Mouse (Mus musculus) heart, embryonic 14.5 days (tissue): ENCODE measurements at regions not wholly inside any gene's neighbourhood (a gene's known extent, or its start where the extent isn't known, plus 50 kb on each side); places are given as distances from the start of the nearest gene placed in this dataset.
A peak's percentile ranks its signal among the peaks of the same experiment; 100 is the strongest.

Experiments used
- ATAC-seq: fragments of 200-750 bp; cut with Nextera tagmentation; 2 replicates; pipeline ENCODE4 v1.8.0; 2017; ENCODE audit warnings: low read depth, moderate TSS enrichment; ENCODE audit not compliant: insufficient number of reproducible peaks, insufficient read depth, low FRiP score
- H3K27ac ChIP-seq, 2 experiments: fragments of 200-500 bp in 1 of 2; fragments of 300-500 bp in 1 of 2; sonication (generic) in 1 of 2; replicated peaks in 1 of 2; 2 replicates each; pipeline ENCODE4 v1.5.1; 2012 to 2014; ENCODE audit warnings: low read depth in 2 of 2, low read length in 2 of 2, control low read depth in 1 of 2, mild to moderate bottlenecking in 1 of 2, mixed read lengths in 1 of 2; ENCODE audit not compliant: control insufficient read depth in 1 of 2, insufficient read depth in 1 of 2
- H3K27me3 ChIP-seq: fragments of 300-500 bp; sonication (generic); 2 replicates; pipeline ENCODE4 v1.6.1; 2014; ENCODE audit warnings: mild to moderate bottlenecking, low read length, control low read depth; ENCODE audit not compliant: control insufficient read depth, insufficient read depth
- H3K36me3 ChIP-seq: fragments of 300-500 bp; sonication (generic); 2 replicates; pipeline ENCODE4 v1.6.1; 2014; ENCODE audit warnings: mild to moderate bottlenecking, control low read depth, low read length, mixed read lengths; ENCODE audit not compliant: control insufficient read depth, insufficient read depth
- H3K4me1 ChIP-seq, 2 experiments: fragments of 200-500 bp in 1 of 2; fragments of 300-500 bp in 1 of 2; sonication (generic) in 1 of 2; 2 replicates each; pipeline ENCODE4 v1.6.1; 2012 to 2014; ENCODE audit warnings: low read length in 2 of 2, control low read depth in 1 of 2, mixed read lengths in 1 of 2; ENCODE audit not compliant: control insufficient read depth in 2 of 2, insufficient read depth in 2 of 2
- H3K4me2 ChIP-seq: fragments of 300-500 bp; sonication (generic); 2 replicates; pipeline ENCODE4 v1.6.1; 2014; ENCODE audit warnings: mild to moderate bottlenecking, low read length
- H3K4me3 ChIP-seq, 2 experiments: fragments of 200-500 bp in 1 of 2; fragments of 300-500 bp in 1 of 2; sonication (generic) in 1 of 2; 2 replicates each; pipeline ENCODE4 v1.5.1; 2012 to 2014; ENCODE audit warnings: low read length in 2 of 2, mild to moderate bottlenecking in 2 of 2, control low read depth in 1 of 2, low read depth in 1 of 2, moderate library complexity in 1 of 2; ENCODE audit not compliant: control insufficient read depth in 1 of 2, insufficient read depth in 1 of 2
- H3K9ac ChIP-seq: fragments of 300-500 bp; sonication (generic); 2 replicates; pipeline ENCODE4 v1.6.1; 2014; ENCODE audit warnings: mild to moderate bottlenecking, low read length
- H3K9me3 ChIP-seq: fragments of 300-500 bp; sonication (generic); 2 replicates; pipeline ENCODE4 v1.6.1; 2016; ENCODE audit warnings: low read length, control low read depth; ENCODE audit not compliant: control insufficient read depth
- WGBS: fragments of 180-500 bp; shearing (Covaris S2); extraction: QIAGEN DNeasy Blood & Tissue Kit; methylation state at CpG from one replicate; pipeline ENCODE4 v1.1.7; 2014; 5-methylcytosine and 5-hydroxymethylcytosine counted together

DNA sequence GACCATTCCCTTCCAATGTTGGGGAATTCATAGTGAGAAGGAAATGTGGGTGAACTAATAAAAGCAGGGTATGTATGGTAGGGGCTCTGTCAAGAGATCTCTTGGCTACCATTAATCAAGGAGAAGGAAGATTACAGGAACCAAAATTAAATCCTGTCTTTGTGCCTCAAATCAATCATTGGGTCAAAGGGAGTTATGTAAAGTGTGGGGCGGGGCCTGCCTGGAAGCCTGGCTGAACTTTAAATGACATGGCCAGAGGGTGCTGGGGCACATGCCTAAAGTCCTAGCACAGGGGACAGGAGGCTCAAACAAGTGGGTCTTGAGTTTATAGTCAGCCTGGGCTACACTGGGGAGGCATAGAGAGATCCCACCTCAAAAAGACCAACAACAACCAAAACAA lies 259.0 kb upstream of the Zfp64 start:
- Histone ChIP-seq H3K4me3 (no peak overlapping the region), H3K4me2 (no peak overlapping the region), H3K4me1 (peaks cover 4 to 9% of the 10 kb centered on the region in 2 experiments), H3K36me3 (no peaks in the 10 kb centered on the region), H3K27ac (no peak overlapping the region), H3K27me3 (no peaks in the 10 kb centered on the region), H3K9me3 (0 out of 2 replicates have a peak, but pooled peaks cover 13% of the 10 kb centered on the region), H3K9ac (no peak overlapping the region)
- 89% methylated on average over 1 of the region's 1 CpGs for WGBS
- ATAC-seq, result no peak

DNA sequence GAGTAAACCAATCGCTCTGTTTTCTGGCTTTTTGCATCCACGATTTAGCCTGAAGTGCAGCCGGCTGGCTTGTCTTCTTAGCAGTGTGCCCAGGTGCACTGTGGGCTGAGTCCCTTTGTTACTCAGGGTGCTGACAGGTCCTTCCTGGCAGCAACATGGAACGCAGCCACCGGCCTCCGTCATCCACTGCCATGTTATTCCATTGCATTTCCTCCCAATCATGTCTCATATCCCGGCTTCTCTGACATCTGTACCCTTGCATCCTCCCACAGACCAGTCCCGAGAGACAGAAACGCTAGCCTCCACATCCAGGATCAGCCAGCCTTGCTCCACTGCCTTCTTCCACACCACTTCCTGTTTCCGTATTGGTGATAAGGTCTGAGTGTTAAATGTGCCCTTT lies 257.9 kb upstream of the Zfp64 start:
- peaks cover 17% of the 10 kb centered on the region; the same call in 1 of the 2 replicates for H3K9me3 ChIP-seq
- H3K9ac ChIP-seq, result no peak overlapping the region
- peak; percentile 56; the same call in 1 of the 2 replicates for ATAC-seq
- H3K4me1 ChIP-seq, result peaks cover 4 to 9% of the 10 kb centered on the region in 2 experiments
- H3K4me3 ChIP-seq, result no peak overlapping the region
- WGBS, result 19% methylated on average over 10 of the region's 10 CpGs
- H3K27ac ChIP-seq, result peak overlapping the region; percentile 27 to 57; a peak in 1 of 4 replicates
- H3K36me3 ChIP-seq, result no peaks in the 10 kb centered on the region
- no peaks in the 10 kb centered on the region for H3K27me3 ChIP-seq
- H3K4me2 ChIP-seq, result peak overlapping the region; percentile 27

GRCm38 (mm10) chr2:169212676-169213257 lies 257.4 kb upstream of the Zfp64 start:
- ATAC-seq, result no peak
- WGBS, result 50% methylated on average over 3 of the region's 3 CpGs
- Histone ChIP-seq H3K27me3 (no peaks in the 10 kb centered on the region), H3K4me2 (peak overlapping the region; percentile 27), H3K27ac (peak overlapping the region; percentile 44 to 57; a peak in 3 of 4 replicates), H3K9me3 (peaks cover 19% of the 10 kb centered on the region; the same call in 1 of the 2 replicates), H3K4me3 (no peak overlapping the region), H3K4me1 (peaks cover 4 to 9% of the 10 kb centered on the region in 2 experiments), H3K9ac (no peak overlapping the region), H3K36me3 (no peaks in the 10 kb centered on the region)

GRCm38 (mm10) chr2:169204254-169204752 lies 248.9 kb upstream of the Zfp64 start:
- peaks cover 6% of the 10 kb centered on the region; the same call in 1 of the 2 replicates for H3K9me3 ChIP-seq
- peak; percentile 54; the same call in 1 of the 2 replicates for ATAC-seq
- H3K4me2 ChIP-seq, result peak overlapping the region; percentile 55
- peak overlapping the region; percentile 16 to 18; a peak in 3 of 4 replicates for H3K4me3 ChIP-seq
- 0 out of 4 replicates have a peak overlapping the region, but pooled peaks of 1 of the 2 experiments have one; percentile 11 for H3K27ac ChIP-seq
- no peaks in the 10 kb centered on the region for H3K36me3 ChIP-seq
- WGBS, result 18% methylated on average over 19 of the region's 19 CpGs
- peaks cover 10 to 12% of the 10 kb centered on the region in 2 experiments for H3K4me1 ChIP-seq
- peak overlapping the region; percentile 30; the same call in 1 of the 2 replicates for H3K9ac ChIP-seq
- no peaks in the 10 kb centered on the region for H3K27me3 ChIP-seq

DNA sequence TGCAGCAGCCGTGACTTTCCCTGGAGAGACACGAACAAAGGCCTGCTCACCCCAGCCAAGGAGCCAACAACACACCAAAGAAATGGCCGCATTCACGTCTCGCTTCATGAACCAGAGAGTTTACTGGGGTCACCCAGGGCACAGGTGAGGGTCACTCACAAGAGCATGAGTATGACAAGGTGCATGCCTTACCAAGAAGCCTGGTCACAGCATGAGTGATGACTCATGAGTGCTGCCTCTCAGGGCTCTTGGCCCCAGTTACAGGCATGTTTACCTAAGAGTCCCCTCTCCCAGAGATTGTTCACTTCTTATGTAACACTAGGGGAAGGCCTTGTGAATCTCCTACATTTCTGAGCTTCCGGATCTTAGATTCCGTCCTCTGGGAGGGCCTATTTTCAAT lies 236.6 kb upstream of the Zfp64 start:
- 86% methylated on average over 7 of the region's 7 CpGs for WGBS

GRCm38 (mm10) chr2:169191465-169191864 lies 236.1 kb upstream of the Zfp64 start:
- Histone ChIP-seq H3K27me3 (no peaks in the 10 kb centered on the region), H3K4me2 (no peak overlapping the region), H3K9me3 (no peaks in the 10 kb centered on the region), H3K4me3 (no peak overlapping the region), H3K36me3 (no peaks in the 10 kb centered on the region), H3K4me1 (no peaks in the 10 kb centered on the region), H3K27ac (no peak overlapping the region), H3K9ac (no peak overlapping the region)
- no peak for ATAC-seq
- 71% methylated on average over 10 of the region's 10 CpGs for WGBS

More for the DNA sequence above, 236.6 kb upstream of the Zfp64 start:
- Histone ChIP-seq H3K27ac (no peak overlapping the region), H3K4me3 (no peak overlapping the region), H3K27me3 (no peaks in the 10 kb centered on the region), H3K36me3 (no peaks in the 10 kb centered on the region), H3K4me2 (no peak overlapping the region), H3K9me3 (no peaks in the 10 kb centered on the region), H3K9ac (no peak overlapping the region), H3K4me1 (no peaks in the 10 kb centered on the region)
- no peak for ATAC-seq

DNA sequence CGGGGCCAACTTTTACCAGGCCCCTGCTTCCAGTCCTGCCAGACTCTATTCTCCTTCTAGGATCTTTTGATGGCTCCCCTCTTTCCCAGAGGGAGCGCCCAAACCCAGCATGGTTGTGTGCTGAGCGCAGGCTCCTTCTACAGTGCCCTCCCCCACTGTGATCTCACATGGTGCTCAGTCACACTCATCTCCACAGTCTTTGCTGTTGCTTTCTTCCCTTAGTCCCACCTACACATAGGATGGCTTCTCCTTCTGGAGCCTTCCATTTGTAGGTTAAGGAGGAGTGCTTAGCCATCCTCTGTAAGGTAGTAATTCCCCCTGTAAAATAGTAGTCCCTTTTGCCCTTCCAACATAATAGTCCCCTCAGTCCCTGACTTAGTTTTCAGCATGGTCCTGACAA lies 222.2 kb upstream of the Zfp64 start:
- Histone ChIP-seq H3K4me3 (no peak overlapping the region), H3K36me3 (no peaks in the 10 kb centered on the region), H3K9ac (no peak overlapping the region), H3K27me3 (no peaks in the 10 kb centered on the region), H3K9me3 (no peaks in the 10 kb centered on the region), H3K4me1 (no peaks in the 10 kb centered on the region), H3K4me2 (no peak overlapping the region), H3K27ac (no peak overlapping the region)
- ATAC-seq, result no peak
- WGBS, result 67% methylated on average over 3 of the region's 3 CpGs
